Mouse (Mus musculus) heart, postnatal 0 days (tissue): ENCODE measurements around the gene Ctdsp2. TPM values are rescaled to one million over a fixed set of nuclear protein-coding genes. Genes with fewer than 3 reads are reported as not detected.

Experiments used
- ATAC-seq: fragments of 200-750 bp; cut with Nextera tagmentation; 2 replicates; pipeline ENCODE4 v1.8.0; 2017; ENCODE audit warnings: low read depth, moderate number of reproducible peaks, moderate library complexity; ENCODE audit not compliant: insufficient read depth
- DNase-seq: peaks from one replicate; pipeline ENCODE4 v3.0.0-alpha.2; 2016; ENCODE audit warnings: low spot score
- H3K27ac ChIP-seq: fragments of 300-500 bp; sonication (generic); 2 replicates; pipeline ENCODE4 v1.5.1; 2014; ENCODE audit warnings: low read depth, mild to moderate bottlenecking
- H3K27me3 ChIP-seq: fragments of 300-500 bp; sonication (generic); 2 replicates; pipeline ENCODE4 v1.6.1; 2014; ENCODE audit warnings: low read length, mixed read lengths; ENCODE audit not compliant: control insufficient read depth, insufficient read depth
- H3K36me3 ChIP-seq: fragments of 300-500 bp; sonication (generic); replicated peaks from 2 replicates; pipeline ENCODE4 v1.6.1; 2014; ENCODE audit warnings: low read length, mixed read lengths; ENCODE audit not compliant: control insufficient read depth, insufficient read depth
- H3K4me1 ChIP-seq: fragments of 300-500 bp; sonication (generic); 2 replicates; pipeline ENCODE4 v1.6.1; 2014; ENCODE audit warnings: antibody characterized with exemption; ENCODE audit not compliant: control insufficient read depth, insufficient read depth
- H3K4me2 ChIP-seq: fragments of 300-500 bp; sonication (generic); 2 replicates; pipeline ENCODE4 v1.6.1; 2014; ENCODE audit warnings: low read depth, mild to moderate bottlenecking, low read length, moderate library complexity
- H3K4me3 ChIP-seq: fragments of 300-500 bp; sonication (generic); 2 replicates; pipeline ENCODE4 v1.5.1; 2014; ENCODE audit warnings: low read depth, low read length
- H3K9ac ChIP-seq: fragments of 300-500 bp; sonication (generic); replicated peaks from 2 replicates; pipeline ENCODE4 v1.6.1; 2014; ENCODE audit warnings: low read depth, low read length, mixed read lengths
- H3K9me3 ChIP-seq: fragments of 300-500 bp; sonication (generic); replicated peaks from 2 replicates; pipeline ENCODE4 v1.6.1; 2016; ENCODE audit warnings: low read length; ENCODE audit not compliant: control insufficient read depth
- CTCF ChIP-seq: IDR thresholded peaks from 2 replicates; pipeline ENCODE4 v1.5.1; 2016; ENCODE audit warnings: antibody characterized with exemption, control low read depth, low read depth
- EP300 ChIP-seq: IDR thresholded peaks from 2 replicates; pipeline ENCODE4 v1.6.1; 2016; ENCODE audit warnings: antibody characterized with exemption, low read depth
- WGBS: fragments of 180-500 bp; shearing (Covaris S2); extraction: QIAGEN DNeasy Blood & Tissue Kit; methylation state at CpG from one replicate; pipeline ENCODE4 v1.1.7; 2014; 5-methylcytosine and 5-hydroxymethylcytosine counted together
- microRNA counts: library from miRNA; unstranded; fragments of <30 nt; microRNA quantifications from one replicate; lab custom pipeline; 2015
- microRNA-seq: library from miRNA; unstranded; fragments of <30 nt; microRNA quantifications from one replicate; pipeline ENCODE4, GENCODE M21; 2016
- polyA plus RNA-seq: library from polyadenylated mRNA; unstranded; fragments of >200 nt; fragmentation: Nextera tagmentation; extraction: Ambion mirVana; gene quantifications from 2 replicates; pipeline ENCODE4 v1.2.1, GENCODE M21; 2015
- total RNA-seq: library from RNA; depleted of rRNA; stranded (reverse); fragments of >200 nt; gene quantifications from 2 replicates; pipeline ENCODE4 v1.2.3, GENCODE M21; 2014; ENCODE audit warnings: low replicate concordance; rRNA removed

The Ctdsp2 gene
- total and polyA plus RNA-seq, 2 experiments from 2014 or later: 26.4 to 137 TPM

- Histone ChIP-seq H3K4me1 (no peaks in the 10 kb centered on the region), H3K27me3 (peaks cover 46% of the 10 kb centered on the region), H3K4me3 (peak overlapping the region; percentile 25), H3K27ac (no peak overlapping the region), H3K36me3 (peaks cover 7% of the 10 kb centered on the region; the same call in 1 of the 2 replicates), H3K9me3 (no peaks in the 10 kb centered on the region), H3K4me2 (peak overlapping the region; percentile 33), H3K9ac (no peak overlapping the region)
- DNase-seq (no peak), ATAC-seq (no peak)
- no peak for TF ChIP-seq EP300
- TF ChIP-seq CTCF: no peak
- 5% methylated on average over 35 of the region's 35 CpGs for WGBS
Measured at GRCm38 (mm10) chr10:127048608-127049394, 70.3 kb downstream of the Ctdsp2 start.

MicroRNAs within 50 kb of the gene (microRNA counts, 519-probe panel; counts per million panel counts)
- microRNA mmu-miR-26a (lab: Ali Mortazavi, UCI) (4,258 counts per million, percentile 53 among the panel's probes with 10 or more counts), microRNA mmu-miR-546 (lab: Ali Mortazavi, UCI) (not detected)

Small RNA genes lying within 50 kb of the gene (microRNA-seq; reads per million reads assigned to microRNA genes)
- gene Mir26a-2 (89.1 reads per million, percentile 53 among the genes with 10 or more reads in this experiment), gene Mir546 (0.71 reads per million)

Other genes with a start within 250 kb of the Ctdsp2 start
- gene Atp23, start 77.4 kb upstream of the Ctdsp2 start, total RNA-seq: 0.46 and 10.2 TPM in 2 replicates
- gene Atp23, start 77.4 kb upstream of the Ctdsp2 start, polyA plus RNA-seq: 7.8 and 8.5 TPM in 2 replicates
- 0.04 and 1.9 TPM in 2 replicates for gene Avil, start 22.0 kb downstream of the Ctdsp2 start, total RNA-seq
- gene Avil, start 22.0 kb downstream of the Ctdsp2 start, polyA plus RNA-seq: 0.07 and 0.11 TPM in 2 replicates
- 81.3 and 82.5 TPM in 2 replicates for gene Tsfm, start 52.1 kb downstream of the Ctdsp2 start, total RNA-seq
- gene Tsfm, start 52.1 kb downstream of the Ctdsp2 start, polyA plus RNA-seq: 94.6 and 96.8 TPM in 2 replicates
- gene Mettl1, start 62.7 kb downstream of the Ctdsp2 start, total RNA-seq: 9.2 and 16.2 TPM in 2 replicates
- 19.6 and 20.6 TPM in 2 replicates for gene Mettl1, start 62.7 kb downstream of the Ctdsp2 start, polyA plus RNA-seq
- gene Eef1akmt3, start 62.8 kb downstream of the Ctdsp2 start, total RNA-seq: not detected in 2 replicates
- gene Eef1akmt3, start 62.8 kb downstream of the Ctdsp2 start, polyA plus RNA-seq: 0.04 and 0.18 TPM in 2 replicates
- gene Cyp27b1, start 69.5 kb downstream of the Ctdsp2 start, total RNA-seq: not detected in 2 replicates
- gene Cyp27b1, start 69.5 kb downstream of the Ctdsp2 start, polyA plus RNA-seq: 0.04 and 0.08 TPM in 2 replicates
- gene March9, start 81.5 kb downstream of the Ctdsp2 start, total RNA-seq: 0.65 and 1.0 TPM in 2 replicates
- 0.14 TPM in 2 replicates for gene March9, start 81.5 kb downstream of the Ctdsp2 start, polyA plus RNA-seq
- 457 and 539 TPM in 2 replicates for gene Cdk4, start 84.8 kb downstream of the Ctdsp2 start, total RNA-seq
- gene Cdk4, start 84.8 kb downstream of the Ctdsp2 start, polyA plus RNA-seq: 382 and 392 TPM in 2 replicates
- 104 and 117 TPM in 2 replicates for gene Tspan31, start 91.5 kb downstream of the Ctdsp2 start, total RNA-seq
- gene Tspan31, start 91.5 kb downstream of the Ctdsp2 start, polyA plus RNA-seq: 73.5 and 79.9 TPM in 2 replicates
- 1.4 and 1.7 TPM in 2 replicates for gene Agap2, start 96.6 kb downstream of the Ctdsp2 start, total RNA-seq
- 0.15 and 0.29 TPM in 2 replicates for gene Agap2, start 96.6 kb downstream of the Ctdsp2 start, polyA plus RNA-seq
- 39.8 and 45.2 TPM in 2 replicates for gene Os9, start 142.4 kb downstream of the Ctdsp2 start, total RNA-seq
- 36.0 and 40.0 TPM in 2 replicates for gene Os9, start 142.4 kb downstream of the Ctdsp2 start, polyA plus RNA-seq
- 2.3 and 7.7 TPM in 2 replicates for gene B4galnt1, start 186.5 kb downstream of the Ctdsp2 start, total RNA-seq
- gene B4galnt1, start 186.5 kb downstream of the Ctdsp2 start, polyA plus RNA-seq: 0.72 and 0.82 TPM in 2 replicates
- gene Slc26a10, start 201.9 kb downstream of the Ctdsp2 start, total RNA-seq: 51.0 and 61.2 TPM in 2 replicates
- 22.8 and 23.3 TPM in 2 replicates for gene Slc26a10, start 201.9 kb downstream of the Ctdsp2 start, polyA plus RNA-seq
- 20.8 and 44.2 TPM in 2 replicates for gene Arhgef25, start 211.4 kb downstream of the Ctdsp2 start, total RNA-seq
- 10.0 and 13.8 TPM in 2 replicates for gene Arhgef25, start 211.4 kb downstream of the Ctdsp2 start, polyA plus RNA-seq
- gene Dtx3, start 217.0 kb downstream of the Ctdsp2 start, total RNA-seq: 44.4 and 64.1 TPM in 2 replicates
- 28.8 and 30.0 TPM in 2 replicates for gene Dtx3, start 217.0 kb downstream of the Ctdsp2 start, polyA plus RNA-seq
- 22.4 and 23.7 TPM in 2 replicates for gene Pip4k2c, start 232.9 kb downstream of the Ctdsp2 start, total RNA-seq
- 24.7 and 25.0 TPM in 2 replicates for gene Pip4k2c, start 232.9 kb downstream of the Ctdsp2 start, polyA plus RNA-seq